Mouse (Mus musculus): Measurements from ENCODE around the gene Zc3h4. TPM values are rescaled to one million over a fixed set of nuclear protein-coding genes. Genes with fewer than 3 reads are reported as not detected.
A peak's percentile ranks its signal among the peaks of the same experiment; 100 is the strongest.

Zc3h4 gene
- total RNA-seq, 4 experiments from 2014 or later: 22.6 to 32.9 (median 28.8) TPM

DNA sequence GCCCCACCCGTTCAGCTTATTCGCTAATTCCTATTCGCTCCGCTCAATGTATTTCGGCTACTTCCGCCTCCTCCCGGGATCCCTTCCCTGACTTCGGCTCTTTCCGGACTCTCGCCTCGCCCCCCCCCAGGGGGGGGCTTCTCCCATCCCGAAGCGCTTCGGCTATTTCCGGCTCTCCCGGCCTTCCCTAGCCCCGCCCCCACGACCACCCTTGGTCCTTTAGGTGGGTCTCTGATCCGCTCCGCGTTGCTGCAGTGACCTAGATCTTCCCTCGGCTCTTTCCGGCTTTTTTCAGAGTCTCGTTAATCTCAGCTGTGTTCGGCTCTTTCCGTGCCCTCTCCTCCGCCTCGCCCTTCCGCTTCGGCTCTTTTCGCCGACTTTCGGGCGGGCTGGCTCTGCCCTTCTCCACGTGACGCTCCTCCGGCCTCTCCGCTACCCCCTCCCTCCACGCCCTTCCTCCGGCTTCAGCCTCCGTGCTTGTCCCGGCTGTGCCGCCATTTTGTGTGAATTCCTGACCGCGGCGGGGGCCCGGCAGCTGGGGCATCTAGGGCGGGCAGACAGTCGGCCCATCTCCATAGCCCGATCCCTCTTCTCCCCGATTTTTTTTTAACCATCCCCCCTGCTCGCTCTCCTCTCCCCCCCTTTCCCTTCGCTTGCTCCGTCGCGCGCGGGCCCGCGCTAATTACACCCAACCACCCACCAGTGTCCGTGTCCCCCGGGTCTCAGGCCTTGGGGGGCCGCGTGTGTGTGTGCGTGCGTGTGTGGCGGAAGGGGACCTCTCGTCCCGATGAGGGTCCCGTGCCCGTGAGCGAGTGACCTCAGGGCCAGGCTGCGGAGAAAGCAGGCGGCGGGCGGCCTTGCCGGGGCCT lies 656 bp upstream of the Zc3h4 start:
- peak; percentile 97 for DNase-seq (ENCODE audit: low spot score)

- DNase-seq (ENCODE audit: low spot score): no peak
These were observed 1.3 kb downstream of the Zc3h4 start for GRCm38 (mm10) chr7:16401991-16402431.

DNA sequence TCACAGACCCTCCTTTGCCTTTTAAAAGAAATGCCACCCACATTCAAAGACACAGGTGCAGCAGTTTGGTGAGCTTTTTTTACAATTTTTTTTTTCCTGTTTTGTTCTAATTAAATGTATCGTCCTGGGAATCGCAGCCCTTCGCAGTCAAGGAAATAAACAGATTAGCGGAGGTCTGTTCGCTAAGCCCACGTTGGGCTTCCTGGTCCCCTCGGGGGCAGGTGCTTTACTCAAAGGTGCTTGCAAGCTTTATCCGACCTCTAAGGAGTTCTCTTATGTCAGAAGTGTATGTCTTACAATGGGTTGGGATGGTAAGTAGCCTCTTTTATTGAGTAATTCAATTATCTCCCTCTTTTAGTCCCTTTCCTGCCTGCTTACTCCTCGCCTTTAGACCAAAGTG lies 1.7 kb downstream of the Zc3h4 start:
- no peak for DNase-seq (ENCODE audit: low spot score)

GRCm38 (mm10) chr7:16402968-16403948 lies 2.5 kb downstream of the Zc3h4 start:
- no peak for DNase-seq (ENCODE audit: low spot score)

- no peak for DNase-seq (ENCODE audit: low spot score)
These were observed 3.8 kb downstream of the Zc3h4 start for GRCm38 (mm10) chr7:16404315-16405072.

DNA sequence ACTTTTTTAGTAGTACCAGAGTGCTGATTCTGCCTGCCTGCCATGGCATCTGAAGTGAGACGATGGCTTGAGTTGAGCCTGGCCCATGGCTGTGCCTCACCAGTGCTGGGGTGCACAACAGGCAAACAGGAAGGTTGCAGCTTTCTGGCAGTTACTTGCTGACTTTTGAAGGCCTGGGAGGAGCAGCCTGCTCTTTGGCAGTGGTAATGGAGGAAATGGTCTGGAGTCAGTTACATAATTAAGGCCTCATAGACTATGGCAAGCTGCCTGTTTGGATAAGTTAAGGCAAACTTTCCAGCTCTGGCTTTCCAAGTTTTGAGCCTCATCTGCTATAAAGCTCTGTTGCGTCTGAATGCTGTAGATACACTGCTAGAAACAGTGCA lies 4.4 kb downstream of the Zc3h4 start:
- DNase-seq (ENCODE audit: low spot score): peak; percentile 85

DNA sequence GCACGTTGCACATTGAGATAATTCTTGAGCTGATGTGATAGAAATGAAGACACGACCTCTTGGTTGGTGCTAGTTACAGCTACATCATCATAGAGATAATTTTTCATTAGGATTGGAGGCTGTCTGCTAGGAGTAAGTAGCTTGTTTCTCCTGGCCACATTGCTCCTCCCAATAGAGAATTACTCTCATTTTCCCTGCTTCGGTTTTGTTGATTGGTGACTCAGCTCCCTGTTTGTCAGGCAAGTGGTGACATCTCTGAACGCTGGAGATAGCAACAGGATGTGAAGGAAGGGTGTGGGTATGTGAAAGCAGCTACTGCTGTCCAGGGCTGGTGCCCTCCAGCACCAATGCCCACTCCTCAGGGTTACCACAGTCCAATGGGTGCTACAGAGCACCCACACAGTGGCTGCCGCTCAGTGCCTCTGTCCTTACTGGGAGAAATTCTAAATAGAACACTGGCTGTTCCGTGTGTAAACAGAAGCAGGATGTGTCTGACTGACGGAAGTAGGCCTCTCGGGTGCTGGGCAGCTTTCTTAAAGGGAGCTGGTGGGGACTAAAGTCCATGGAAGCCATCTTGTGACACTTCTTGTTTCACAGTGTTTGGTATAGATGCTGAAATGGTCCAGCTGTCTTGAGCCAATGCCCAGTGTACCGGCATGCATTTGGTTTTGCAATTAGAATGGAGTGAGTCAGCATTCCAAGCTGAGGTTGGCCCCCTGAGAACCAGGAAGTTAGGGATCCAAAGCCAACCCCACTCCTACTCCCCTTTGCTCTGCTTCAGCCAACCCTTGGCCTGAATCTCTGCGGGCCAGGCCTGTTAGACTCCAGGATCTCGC lies 5.0 kb downstream of the Zc3h4 start:
- DNase-seq (ENCODE audit: low spot score): peak; percentile 87

GRCm38 (mm10) chr7:16406978-16407377 lies 6.3 kb downstream of the Zc3h4 start:
- no peak for DNase-seq (ENCODE audit: low spot score)

- DNase-seq (ENCODE audit: low spot score): no peak
These were observed 10.4 kb downstream of the Zc3h4 start for GRCm38 (mm10) chr7:16411100-16411499.

GRCm38 (mm10) chr7:16412220-16412896 lies 11.6 kb downstream of the Zc3h4 start:
- DNase-seq (ENCODE audit: low spot score): no peak

- no peak for DNase-seq (ENCODE audit: low spot score)
These were observed 12.2 kb downstream of the Zc3h4 start for GRCm38 (mm10) chr7:16412930-16413329.

- DNase-seq (ENCODE audit: low spot score): no peak
These were observed 14.7 kb downstream of the Zc3h4 start for GRCm38 (mm10) chr7:16415426-16415825.

- DNase-seq (ENCODE audit: low spot score): peak; percentile 66
These were observed 16.5 kb downstream of the Zc3h4 start for GRCm38 (mm10) chr7:16417141-16417771.

DNA sequence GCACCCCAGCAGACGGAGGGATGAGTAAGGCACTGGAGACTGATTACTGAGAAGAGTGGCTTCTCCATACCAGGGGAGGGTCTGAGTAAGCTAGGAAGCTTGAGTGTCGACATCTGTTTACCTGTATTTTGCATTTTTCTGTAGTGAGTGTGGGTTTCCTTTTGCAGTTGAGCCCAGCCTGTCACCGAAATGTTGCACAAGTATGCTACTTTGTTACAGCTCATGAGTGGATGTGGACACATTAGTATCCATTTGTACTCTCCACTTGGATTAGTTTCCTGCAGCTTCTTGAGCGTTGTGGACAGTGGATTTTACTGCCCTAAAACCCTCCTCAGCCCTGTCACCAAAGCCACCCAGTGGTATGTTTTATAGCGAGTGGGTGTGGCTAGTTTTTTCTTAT lies 18.0 kb downstream of the Zc3h4 start:
- DNase-seq (ENCODE audit: low spot score): no peak

GRCm38 (mm10) chr7:16420493-16421118 lies 19.9 kb downstream of the Zc3h4 start:
- DNase-seq (ENCODE audit: low spot score): no peak

GRCm38 (mm10) chr7:16422222-16422856 lies 21.6 kb downstream of the Zc3h4 start:
- DNase-seq (ENCODE audit: low spot score): no peak

DNA sequence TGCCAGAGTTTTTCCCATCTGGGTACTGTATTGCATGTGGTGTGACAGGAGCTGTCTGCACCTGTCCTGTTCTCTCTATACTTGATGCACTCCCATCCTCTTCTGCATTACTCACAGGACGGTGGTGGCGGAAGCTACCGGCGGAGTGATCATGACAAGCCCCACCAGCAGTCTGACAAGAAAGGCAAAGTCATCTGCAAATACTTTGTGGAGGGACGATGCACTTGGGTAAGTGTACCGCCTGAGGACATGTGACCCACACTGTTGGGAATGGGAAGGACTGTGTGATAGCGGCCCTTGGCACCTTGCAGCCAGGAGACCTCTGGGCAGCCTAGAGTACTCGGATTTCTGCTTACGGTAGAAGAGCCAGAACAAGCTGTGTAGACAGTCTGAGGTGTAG lies 23.0 kb downstream of the Zc3h4 start:
- no peak for DNase-seq (ENCODE audit: low spot score)

GRCm38 (mm10) chr7:16425721-16426120 lies 25.0 kb downstream of the Zc3h4 start:
- no peak for DNase-seq (ENCODE audit: low spot score)
